Mouse (Mus musculus) monocyte, adult 2 months (primary cell): ENCODE data around the gene Prg2.

Experiments used
- DNase-seq, 2 experiments: peaks; one replicate each; pipeline ENCODE4 v3.0.0; 2022; ENCODE audit warnings: low spot score in 2 of 2, low read depth in 1 of 2

The Prg2 gene

DNA sequence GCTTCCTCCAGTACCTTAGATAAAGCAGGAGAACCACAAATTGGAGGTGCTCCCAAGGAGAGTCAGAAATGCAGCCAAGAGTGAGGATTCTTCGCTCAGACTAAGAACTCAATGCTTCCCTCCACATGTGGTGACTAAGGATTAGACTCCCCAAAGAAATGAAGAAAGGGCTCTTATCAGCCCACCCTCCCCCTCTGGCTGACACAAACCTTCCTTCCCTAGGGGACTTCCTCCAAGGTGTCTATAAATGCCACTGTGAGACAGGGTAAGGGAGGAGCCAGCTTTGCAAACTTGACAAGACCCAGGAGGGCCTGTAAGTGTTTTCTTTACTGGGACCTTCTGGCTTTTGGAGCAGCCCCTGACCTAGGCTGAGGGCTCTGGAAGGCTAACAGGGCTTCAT lies at the start of gene Prg2:
Gene Prg2, plus strand, starts transcription at position 274 of the 400 bp plus-strand sequence.
- DNase-seq, result no peak

DNA sequence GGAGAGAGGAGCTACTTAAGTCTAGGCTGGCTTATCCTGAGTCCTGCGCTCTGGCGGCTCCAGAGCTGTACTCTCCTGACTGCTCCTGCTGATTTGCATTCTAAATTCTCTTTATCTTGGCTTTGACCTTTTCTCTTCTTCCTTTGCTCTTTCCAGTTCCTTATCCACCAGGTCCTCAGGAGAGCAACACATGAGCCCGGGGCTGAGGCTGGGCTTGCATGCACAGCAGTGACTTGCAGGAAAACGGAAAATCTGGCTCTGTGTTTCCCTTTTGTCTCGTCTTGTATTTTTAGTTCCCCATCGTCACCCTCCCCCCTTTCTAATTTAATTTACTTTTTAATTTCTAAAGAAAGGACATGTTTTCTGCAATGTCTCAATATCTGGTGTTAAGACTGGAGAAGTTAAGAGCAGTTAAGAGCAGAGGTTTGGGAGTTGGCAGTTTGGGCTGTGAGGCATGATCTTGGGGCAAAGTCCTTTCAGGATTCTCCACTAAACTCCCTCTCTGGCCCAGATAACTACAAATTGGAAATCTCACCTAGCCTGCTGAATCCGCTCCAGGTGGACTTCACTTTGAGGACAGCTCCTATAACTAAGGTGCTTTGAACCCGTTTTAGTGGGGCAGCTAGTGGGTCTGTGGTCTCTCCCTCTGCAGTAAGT lies 46.1 kb upstream of the Prg2 start:
- DNase-seq, result no peak

DNA sequence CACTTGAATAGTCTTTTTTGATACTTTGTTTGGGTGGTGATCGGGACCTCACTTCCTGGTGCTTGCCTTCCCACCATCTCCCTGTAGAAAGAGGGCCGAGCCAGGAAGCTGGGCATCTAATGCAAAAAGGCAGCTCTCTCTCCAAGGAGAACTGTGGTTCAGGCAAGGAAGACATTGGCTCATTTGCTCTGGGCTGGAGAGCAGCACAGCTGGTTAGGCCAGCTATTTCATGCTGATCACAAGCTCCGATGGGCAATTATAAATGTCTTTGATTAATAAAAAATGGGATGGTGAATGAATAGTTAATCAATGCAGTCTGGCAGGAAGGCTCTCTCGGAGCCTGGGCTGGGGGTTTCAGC lies 45.6 kb upstream of the Prg2 start:
- DNase-seq, result no peak

DNA sequence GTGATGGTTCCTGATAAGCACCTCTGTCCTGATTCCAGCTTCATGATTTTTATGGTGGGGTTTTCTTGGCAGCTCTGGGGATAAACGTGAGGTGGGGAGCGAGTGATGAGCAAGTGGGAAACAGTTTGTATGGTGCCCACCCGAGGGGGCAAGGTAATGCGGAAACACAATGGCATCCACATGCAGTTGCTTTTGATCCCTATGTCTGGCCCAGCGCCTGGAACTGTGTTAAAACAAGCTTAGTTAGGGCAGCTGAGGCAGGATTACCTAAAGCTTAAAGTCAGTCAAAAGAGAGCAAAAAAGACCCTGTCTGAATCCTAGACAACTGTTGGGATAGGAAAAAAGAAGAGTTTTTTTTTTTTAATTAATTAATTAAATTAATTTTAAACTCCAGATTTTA lies 45.2 kb upstream of the Prg2 start:
- no peak for DNase-seq

DNA sequence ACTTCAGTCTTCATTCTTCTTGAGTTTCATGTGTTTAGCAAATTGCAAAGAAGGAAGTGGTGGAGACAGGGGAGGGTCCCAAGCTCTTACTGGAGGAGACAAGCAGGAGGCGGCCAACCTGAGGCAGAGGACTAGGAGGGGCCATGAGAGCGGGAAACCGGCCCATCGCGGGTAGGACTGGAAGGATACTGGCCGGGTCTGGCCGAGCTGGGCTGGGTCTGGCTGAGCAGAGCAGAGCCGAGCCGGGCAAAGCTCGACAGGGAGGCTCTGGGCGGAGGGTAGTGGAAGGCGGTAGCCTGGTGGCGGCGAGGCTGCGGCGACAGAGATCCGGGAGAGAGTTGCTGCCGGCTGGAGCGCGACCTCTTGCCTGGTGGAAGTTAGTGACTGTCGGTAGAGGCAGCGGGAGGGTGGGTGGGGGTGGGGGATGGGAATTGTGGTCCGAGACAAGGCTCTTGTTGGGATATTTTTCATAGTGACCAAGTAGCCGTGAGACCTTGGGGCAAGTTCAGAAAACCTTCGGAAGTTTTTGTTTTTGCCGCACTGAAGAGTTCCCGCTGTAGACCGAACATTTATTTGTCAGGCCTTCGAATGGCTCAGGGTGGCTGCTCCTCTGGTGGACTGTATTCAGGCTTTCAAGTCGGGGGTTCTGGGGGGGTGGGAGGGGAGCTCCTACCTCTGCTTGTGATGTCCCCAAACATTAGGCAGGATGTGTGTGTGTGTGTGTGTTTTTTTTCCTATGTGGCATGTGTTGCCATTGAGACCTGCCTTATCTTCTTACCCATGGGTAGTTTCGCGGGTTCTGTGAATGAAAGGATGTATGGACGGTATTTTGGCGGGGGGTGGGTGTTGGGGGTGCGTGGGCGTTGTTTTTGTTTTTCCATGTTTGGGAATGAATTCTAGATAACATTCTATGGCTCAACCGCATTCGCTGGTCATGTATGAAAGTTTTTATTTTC lies 43.5 kb upstream of the Prg2 start, which contains the start of gene Slc43a3:
Gene Slc43a3, plus strand, starts transcription at position 106 of the 956 bp plus-strand sequence.
- peak; percentile 26 to 55 for DNase-seq

DNA sequence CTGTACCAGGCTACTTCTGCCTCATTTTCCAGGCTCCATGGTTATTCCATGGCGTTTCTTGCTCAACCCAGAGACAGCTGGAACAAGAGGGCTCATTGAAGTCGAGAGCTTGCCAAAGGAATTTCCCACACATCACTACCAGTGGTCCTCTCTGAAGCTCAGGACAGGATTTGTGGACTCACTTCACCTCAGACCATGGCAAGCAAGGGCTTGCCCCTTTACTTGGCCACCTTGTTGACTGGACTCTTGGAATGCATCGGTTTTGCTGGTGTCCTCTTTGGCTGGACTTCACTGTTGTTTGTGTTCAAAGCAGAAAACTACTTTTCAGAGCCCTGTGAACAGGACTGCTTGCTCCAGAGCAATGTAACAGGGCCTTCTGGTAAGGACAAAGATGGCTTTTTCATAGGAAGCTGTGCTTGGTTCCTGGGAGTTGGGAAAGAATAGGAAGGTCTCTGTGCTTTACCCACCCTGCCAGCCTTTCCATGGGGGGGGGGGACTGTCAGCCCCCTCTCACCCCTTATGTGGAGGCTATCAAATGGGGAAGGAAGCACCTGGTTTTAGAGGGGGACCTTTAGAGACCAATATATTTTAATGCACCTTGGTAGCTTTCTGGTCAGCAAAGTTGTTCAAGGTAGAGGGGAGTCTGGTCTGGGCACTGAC lies 42.6 kb upstream of the Prg2 start:
- no peak for DNase-seq

DNA sequence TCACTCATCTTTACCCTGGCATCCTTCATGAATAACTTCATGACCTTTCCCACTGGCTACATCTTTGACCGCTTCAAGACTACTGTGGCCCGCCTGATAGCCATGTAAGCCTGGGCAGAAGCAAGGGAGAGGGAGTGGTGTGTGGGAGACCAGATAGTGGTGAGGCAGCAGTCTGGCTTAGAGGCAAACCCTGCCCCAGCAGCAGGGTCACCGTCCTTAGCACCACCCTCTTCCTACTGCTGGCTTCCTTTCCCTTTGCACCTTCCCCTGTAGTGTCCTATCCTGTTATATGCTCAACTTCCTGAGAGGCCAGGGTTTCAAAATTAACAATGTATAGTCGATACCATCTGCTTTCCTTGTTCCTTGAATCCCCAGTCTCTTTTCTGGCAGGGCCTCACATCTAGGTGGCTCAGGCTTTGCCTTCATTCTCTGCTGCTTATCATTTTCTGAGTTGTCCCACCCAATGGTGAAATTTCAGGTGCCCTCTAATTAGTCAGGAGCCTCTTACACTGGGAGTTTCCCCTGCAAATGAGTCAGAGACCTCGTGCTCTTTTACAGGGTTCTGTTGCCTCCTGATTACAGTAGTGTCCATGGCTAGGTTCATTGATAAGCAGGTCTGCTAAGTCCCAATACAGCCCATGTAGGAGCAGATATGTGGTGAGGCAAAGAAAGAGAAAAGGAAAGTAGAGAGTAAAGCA lies 41.9 kb upstream of the Prg2 start:
- DNase-seq, result no peak

DNA sequence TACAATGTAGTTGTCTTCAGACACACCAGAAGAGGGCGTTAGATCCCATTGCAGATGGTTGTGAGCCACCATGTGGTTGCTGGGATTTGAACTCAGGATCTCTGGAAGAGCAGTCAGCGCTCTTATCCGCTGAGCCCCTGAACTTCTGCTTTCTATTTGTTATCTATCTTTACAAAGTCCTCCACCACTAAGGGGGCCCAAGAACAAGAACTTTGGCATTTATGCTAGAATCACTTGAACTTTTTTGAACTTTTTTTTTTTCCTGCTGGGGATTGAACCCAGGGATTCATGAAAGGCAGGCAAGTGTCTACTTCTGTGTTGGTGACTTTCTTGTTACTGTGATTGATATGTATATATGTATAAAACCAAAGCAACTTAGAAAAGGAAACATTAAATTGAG lies 41.0 kb upstream of the Prg2 start:
- no peak for DNase-seq

DNA sequence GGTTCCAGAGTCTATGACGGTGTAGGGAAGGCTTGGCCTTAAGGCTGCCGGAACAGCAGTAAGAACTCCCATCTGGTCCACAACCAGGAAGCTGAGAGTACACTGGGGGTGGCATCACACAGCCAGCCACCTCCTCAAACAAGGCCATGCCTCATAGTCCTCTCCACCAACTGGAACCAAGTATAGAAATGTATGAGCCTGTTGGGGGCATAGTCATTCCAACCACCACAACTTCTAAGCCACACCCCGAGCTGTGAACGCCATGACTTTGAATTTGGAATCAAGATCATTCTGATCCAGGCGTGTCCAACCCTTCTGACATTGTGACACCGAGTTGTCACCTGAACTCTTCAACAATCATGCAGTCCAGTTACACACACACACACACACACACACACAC lies 40.5 kb upstream of the Prg2 start:
- no peak for DNase-seq

DNA sequence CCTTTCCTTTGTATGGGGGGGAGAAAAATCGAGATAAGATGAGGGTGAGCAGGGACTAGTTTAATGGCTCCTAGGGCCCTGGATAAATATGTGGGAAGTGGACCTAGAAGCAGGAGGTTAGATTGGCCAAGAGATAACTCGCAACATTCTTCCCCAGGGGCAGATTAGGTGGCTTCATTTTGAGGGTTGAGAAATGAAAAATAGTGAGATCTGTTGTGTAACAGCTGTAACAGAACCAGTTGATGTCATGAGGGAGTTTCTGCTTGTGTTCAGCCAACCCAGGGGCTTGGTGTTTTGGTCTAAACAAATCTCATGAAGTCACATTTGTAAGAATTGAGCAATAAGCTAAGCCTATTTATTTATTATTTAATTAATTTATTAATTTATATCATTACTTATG lies 38.9 kb upstream of the Prg2 start:
- DNase-seq, result no peak

DNA sequence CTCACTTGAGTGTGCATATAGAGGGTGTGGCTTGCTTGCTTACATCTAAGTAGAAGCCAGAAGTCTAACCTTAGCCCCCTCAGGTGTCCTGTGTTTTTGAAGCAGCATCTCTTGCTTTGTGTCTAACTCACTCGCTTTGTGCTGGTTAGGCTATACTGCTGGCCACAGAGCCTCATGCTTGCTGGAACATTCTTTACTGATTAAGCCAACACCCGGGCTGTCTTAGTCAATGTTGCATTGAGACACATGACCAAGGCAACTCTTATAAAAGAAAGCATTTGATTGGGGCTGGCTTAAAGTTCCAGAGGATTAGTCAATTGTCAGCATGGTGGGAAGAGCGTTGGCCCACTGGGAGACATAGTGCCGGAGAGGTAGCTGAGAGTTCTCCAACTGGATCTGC lies 38.5 kb upstream of the Prg2 start:
- DNase-seq, result no peak

DNA sequence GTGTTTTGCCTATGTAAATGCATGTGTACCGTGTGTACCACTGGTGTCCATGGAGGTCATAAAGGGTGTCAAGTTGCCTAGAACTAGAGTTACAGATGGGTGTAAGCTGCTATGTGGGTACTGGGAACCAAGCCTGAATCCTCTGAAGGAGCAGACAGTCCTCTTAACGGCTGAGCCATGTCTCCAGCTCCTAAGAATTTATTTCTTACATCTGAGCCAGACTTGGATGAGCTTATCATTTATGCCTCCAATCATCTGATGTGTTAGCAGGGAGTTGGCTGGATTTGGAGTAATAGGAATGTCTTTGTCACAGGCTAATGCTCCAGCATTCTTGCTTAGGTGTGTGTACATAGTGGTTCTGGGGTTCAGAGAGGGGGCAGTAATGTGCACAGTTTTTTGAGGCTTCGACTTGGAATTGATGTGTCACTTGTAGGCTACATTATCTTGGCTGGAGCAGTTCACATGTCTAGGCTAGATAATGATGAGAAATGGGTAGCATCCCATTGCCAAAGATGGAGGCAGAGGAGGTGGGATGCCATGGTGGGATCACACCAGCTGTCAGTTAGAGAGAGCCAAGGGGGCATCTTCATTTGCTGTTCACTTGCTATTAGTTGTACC lies 33.0 kb upstream of the Prg2 start:
- DNase-seq, result no peak

DNA sequence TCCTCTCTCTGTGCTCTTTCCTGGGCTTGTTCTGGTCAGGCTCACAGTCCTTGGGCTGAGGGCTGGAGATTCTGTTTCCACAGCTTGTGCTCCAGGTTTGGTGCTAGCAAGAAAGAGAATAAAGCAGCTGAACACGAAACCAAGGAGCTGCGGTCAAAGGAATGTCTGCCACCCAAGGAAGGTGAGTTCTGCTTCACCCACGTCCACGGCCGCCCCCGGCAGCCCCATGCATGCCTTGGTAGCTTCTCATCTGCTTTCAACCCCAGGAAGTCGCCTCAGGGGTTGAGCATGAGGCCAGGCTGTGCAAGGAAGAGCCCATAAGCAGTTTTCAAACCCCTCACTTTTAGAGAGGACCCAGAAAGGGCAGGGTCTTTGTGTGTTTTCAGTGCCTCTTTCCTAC lies 32.0 kb upstream of the Prg2 start:
- DNase-seq, result no peak

DNA sequence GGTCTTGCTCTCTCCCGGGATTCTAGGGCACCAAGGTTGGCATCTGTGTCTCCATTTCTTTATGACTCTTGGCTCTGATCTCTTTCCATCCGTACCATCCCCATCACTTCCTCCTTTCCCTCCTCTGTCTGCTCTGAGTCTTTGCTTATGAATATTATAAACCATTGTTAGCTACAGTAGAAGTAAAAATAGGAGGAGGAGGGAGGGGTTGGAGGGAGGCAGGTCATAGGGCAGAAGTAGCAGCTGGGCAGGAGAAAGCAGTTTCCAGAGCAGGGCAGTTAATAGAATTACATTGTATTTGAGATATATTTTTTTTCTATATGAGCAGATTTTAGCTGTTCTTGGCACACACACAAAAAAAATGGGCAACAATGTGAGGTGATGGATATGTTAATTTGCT lies 31.5 kb upstream of the Prg2 start:
- DNase-seq, result no peak

DNA sequence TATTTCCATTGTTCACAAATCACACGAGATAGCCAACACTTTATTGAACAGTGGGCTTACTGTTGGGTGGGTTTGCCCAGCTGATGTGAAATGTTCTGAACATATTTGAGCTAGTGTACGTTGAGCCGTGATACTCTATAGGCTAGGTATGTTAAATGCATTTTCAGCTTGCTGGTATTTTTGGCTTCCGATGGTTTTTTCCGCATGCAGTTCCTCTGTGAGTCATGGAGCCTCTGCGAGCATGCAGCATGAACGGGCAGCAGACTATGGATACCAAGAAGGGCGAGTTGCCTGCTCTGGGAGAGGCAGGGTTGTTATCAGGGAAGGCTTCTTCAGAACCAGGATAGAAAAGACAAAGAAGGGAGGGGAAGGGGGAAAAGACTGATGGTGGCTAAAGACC lies 29.2 kb upstream of the Prg2 start:
- DNase-seq, result no peak

DNA sequence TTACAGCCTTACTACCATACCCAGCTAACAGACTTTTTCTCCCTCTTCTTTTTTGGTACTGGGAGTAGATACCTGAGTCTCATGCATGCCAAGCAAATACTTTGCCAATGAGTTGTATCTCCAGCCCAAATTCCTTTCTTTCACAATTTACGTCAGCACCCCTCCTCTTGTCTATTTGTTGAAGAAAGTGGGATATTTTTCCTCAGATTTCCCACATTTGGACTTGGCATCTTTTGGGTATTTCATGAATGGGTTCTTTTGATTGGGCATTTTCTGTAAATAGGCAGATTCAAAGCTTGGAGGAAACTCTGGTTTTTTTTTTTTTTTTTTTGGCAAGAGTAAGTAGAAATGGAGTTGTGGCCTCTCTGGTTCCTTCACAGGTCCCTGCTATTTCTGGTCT lies 28.0 kb upstream of the Prg2 start:
- DNase-seq, result no peak

DNA sequence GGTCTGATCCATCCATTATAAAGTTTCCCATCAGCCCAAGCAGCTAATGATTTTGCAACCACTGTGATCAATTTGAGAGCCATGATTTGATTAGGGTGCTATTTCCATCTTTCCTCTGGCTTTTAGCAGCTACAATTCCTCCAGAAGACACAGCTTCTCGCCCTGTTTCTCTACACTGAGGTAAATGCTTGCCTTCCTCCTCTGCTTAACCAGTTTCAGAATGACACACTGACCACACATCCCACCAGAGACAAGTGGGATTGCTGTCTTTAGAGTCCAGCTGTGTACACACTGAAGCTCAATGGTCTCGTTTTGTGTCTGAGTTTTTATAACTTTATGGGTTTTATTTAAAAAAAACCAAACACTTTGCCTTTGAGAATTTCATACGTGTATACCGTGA lies 27.6 kb upstream of the Prg2 start:
- DNase-seq, result no peak

DNA sequence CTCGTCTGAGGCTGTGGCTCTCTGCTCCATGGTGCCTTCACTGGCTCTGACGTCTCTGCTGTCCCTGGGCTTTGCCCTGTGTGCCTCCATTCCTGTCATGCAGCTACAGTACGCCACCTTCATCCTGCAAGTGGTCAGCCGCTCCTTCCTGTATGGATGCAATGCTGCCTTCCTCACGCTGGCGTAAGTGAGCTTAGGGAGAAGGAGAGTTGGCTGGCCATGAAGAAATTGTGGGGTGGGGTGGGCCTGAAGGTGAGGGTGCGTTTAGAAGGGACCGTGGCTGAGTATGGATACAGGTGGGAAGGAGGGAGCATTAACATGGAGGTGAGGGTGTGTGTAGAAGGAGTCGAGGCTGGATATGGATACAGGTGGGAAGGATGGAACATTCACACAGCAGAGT lies 24.8 kb upstream of the Prg2 start:
- no peak for DNase-seq

DNA sequence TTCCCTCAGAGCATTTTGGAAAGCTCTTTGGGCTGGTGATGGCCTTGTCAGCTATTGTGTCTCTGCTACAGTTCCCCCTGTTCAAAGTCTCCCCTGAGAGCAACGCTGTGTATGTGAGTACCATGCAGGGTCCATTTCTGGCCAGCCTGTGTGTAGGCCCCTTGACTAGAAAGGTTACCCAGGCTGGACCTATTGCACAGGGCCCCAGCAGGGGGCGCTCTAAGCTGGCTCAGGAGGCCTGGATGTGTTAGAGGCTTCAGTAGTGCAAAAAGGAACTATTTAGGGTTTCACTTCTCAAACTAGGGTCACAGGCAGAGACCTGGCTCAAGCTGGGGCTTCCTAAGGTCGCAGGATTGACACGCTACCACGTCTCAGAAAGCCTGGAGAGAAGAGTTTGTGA lies 24.0 kb upstream of the Prg2 start:
- peak; percentile 43 to 67 for DNase-seq

DNA sequence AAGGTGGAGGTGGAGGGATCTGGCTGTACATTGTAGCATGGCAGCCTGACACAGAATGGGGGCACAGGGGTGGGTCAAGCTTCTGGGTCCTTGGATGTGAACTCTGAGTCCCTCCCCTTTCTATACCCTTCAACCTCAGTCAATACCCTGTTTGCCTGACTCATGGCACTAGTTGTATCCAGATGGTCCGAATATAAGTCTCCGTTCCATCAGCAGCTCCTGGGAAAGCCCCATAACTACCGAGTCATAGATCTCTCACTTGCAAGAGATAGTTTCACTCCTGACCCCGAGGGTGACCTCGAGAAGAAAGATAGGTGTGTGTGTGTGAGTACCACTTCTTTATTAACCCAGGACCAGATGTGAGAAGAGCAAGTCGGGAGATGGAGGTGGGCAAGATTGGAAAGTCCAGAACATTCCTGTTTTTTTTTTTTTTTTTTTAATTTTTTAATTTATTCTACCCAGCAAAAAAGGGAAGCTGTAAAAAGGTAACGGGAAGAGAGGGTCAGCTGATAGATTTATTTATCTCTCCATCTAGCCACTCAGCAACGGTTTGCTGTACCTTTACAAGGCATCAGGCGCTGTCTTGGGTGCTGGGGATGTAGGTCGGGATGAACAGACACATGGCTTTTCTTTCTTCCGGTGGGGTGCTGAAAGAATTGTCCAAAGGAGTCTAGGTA lies 21.5 kb upstream of the Prg2 start:
- no peak for DNase-seq
